Mouse (Mus musculus) brain, embryonic 14.5 days (tissue): ENCODE measurements at regions not wholly inside any gene's neighbourhood (a gene's known extent, or its start where the extent isn't known, plus 50 kb on each side); places are given as distances from the start of the nearest gene placed in this dataset.

Source experiments
- CTCF ChIP-seq: fragments of 200-500 bp; IDR thresholded peaks from 2 replicates; pipeline ENCODE4 v1.5.1; 2012; ENCODE audit warnings: inconsistent platforms, mild to moderate bottlenecking, moderate library complexity, borderline replicate concordance; ENCODE audit not compliant: insufficient read depth, insufficient read length; ENCODE audit errors: extremely low read depth
- POLR2A ChIP-seq: fragments of 200-500 bp; IDR thresholded peaks from 2 replicates; pipeline ENCODE4 v1.6.1; 2012; ENCODE audit warnings: mild to moderate bottlenecking, inconsistent platforms, borderline replicate concordance; ENCODE audit not compliant: poor library complexity, insufficient read depth, insufficient read length, severe bottlenecking; ENCODE audit errors: extremely low read depth

- no peak for TF ChIP-seq CTCF
- TF ChIP-seq POLR2A: no peak
Observed at GRCm38 (mm10) chr11:112264077-112264476, 517.9 kb upstream of the Sox9 start.
